Mouse (Mus musculus) ES-E14 (cell line): ENCODE data around the gene Rpa1.

Experiments
- HCFC1 ChIP-seq: IDR thresholded peaks from 2 replicates; pipeline ENCODE4 v1.6.1; 2012; ENCODE audit warnings: low read length, inconsistent platforms, borderline replicate concordance; ENCODE audit not compliant: insufficient read depth
- MAFK ChIP-seq: IDR thresholded peaks from 2 replicates; pipeline ENCODE4 v1.6.1; 2014; ENCODE audit warnings: mild to moderate bottlenecking, low read depth, low read length, inconsistent platforms; ENCODE audit not compliant: insufficient read depth
- ZC3H11A ChIP-seq: IDR thresholded peaks from 2 replicates; pipeline ENCODE4 v1.6.1; 2012; ENCODE audit warnings: low read depth, mild to moderate bottlenecking, inconsistent platforms, low read length, borderline replicate concordance
- ZNF384 ChIP-seq: IDR thresholded peaks from 2 replicates; pipeline ENCODE4 v1.6.1; 2012; ENCODE audit warnings: low read depth, low read length, inconsistent platforms

GRCm38 (mm10) chr11:75304797-75305196 is 43.3 kb downstream of the Rpa1 start:
- no peak for TF ChIP-seq ZC3H11A
- TF ChIP-seq ZNF384 = no peak
- no peak for TF ChIP-seq MAFK
- TF ChIP-seq HCFC1 = no peak
